Mouse (Mus musculus): Measurements from ENCODE around the gene Bbs2. TPM values are rescaled to one million over a fixed set of nuclear protein-coding genes. Genes with fewer than 3 reads are reported as not detected.

Gene Bbs2
- polyA plus RNA-seq, 1 experiment, result 21.5 TPM

- Histone ChIP-seq H3K4me3 (replicated peaks; ENCODE audit: extremely low read depth, low read depth, low read length) (no peak overlapping the region), H3K4me1 (ENCODE audit: control insufficient read depth, insufficient read depth, low read length) (no peaks in the 10 kb centered on the region)
- WGBS, result 87% methylated on average over 6 of the region's 6 CpGs
- TF ChIP-seq POLR2A (IDR thresholded peaks at IDR 0.05; ENCODE audit: borderline replicate concordance, extremely low read depth, low read depth, low read length) (no peak), CTCF (IDR thresholded peaks at IDR 0.05; ENCODE audit: insufficient read depth, low read length) (no peak)
- DNase-seq, result no peak
Measured at GRCm38 (mm10) chr8:94129133-94129789, 30.5 kb upstream of the Bbs2 start.

- no peaks in the 10 kb centered on the region for H3K4me1 ChIP-seq (ENCODE audit: control insufficient read depth, insufficient read depth, low read length)
- TF ChIP-seq CTCF (IDR thresholded peaks at IDR 0.05; ENCODE audit: insufficient read depth, low read length) (no peak), POLR2A (IDR thresholded peaks at IDR 0.05; ENCODE audit: borderline replicate concordance, extremely low read depth, low read depth, low read length) (no peak)
- H3K4me3 ChIP-seq (replicated peaks; ENCODE audit: extremely low read depth, low read depth, low read length), result no peak overlapping the region
- no peak for DNase-seq
- 72% methylated on average over 6 of the region's 6 CpGs for WGBS
Measured at GRCm38 (mm10) chr8:94127711-94128110, 29.0 kb upstream of the Bbs2 start.

GRCm38 (mm10) chr8:94122711-94123468 lies 24.2 kb upstream of the Bbs2 start:
- WGBS, result 46% methylated on average over 8 of the region's 8 CpGs
- TF ChIP-seq POLR2A (IDR thresholded peaks at IDR 0.05; ENCODE audit: borderline replicate concordance, extremely low read depth, low read depth, low read length), result no peak
- no peak for TF ChIP-seq CTCF (IDR thresholded peaks at IDR 0.05; ENCODE audit: insufficient read depth, low read length)

GRCm38 (mm10) chr8:94121625-94122024 lies 22.9 kb upstream of the Bbs2 start:
- Histone ChIP-seq H3K4me3 (replicated peaks; ENCODE audit: extremely low read depth, low read depth, low read length) (no peak overlapping the region), H3K4me1 (ENCODE audit: control insufficient read depth, insufficient read depth, low read length) (no peaks in the 10 kb centered on the region)
- no peak for DNase-seq
- TF ChIP-seq CTCF (IDR thresholded peaks at IDR 0.05; ENCODE audit: insufficient read depth, low read length) (no peak), POLR2A (IDR thresholded peaks at IDR 0.05; ENCODE audit: borderline replicate concordance, extremely low read depth, low read depth, low read length) (no peak)
- WGBS, result 84% methylated on average over 9 of the region's 9 CpGs

More at GRCm38 (mm10) chr8:94122711-94123468, 24.2 kb upstream of the Bbs2 start:
- Histone ChIP-seq H3K4me3 (replicated peaks; ENCODE audit: extremely low read depth, low read depth, low read length) (no peak overlapping the region), H3K4me1 (ENCODE audit: control insufficient read depth, insufficient read depth, low read length) (no peaks in the 10 kb centered on the region)
- DNase-seq, result no peak

- no peak for TF ChIP-seq CTCF (IDR thresholded peaks at IDR 0.05; ENCODE audit: insufficient read depth, low read length)
- TF ChIP-seq POLR2A (IDR thresholded peaks at IDR 0.05; ENCODE audit: borderline replicate concordance, extremely low read depth, low read depth, low read length), result no peak
- Histone ChIP-seq H3K4me1 (ENCODE audit: control insufficient read depth, insufficient read depth, low read length) (no peaks in the 10 kb centered on the region), H3K4me3 (replicated peaks; ENCODE audit: extremely low read depth, low read depth, low read length) (no peak overlapping the region)
- no peak for DNase-seq
- WGBS, result 25% methylated on average over 6 of the region's 6 CpGs
Measured at GRCm38 (mm10) chr8:94118776-94119430, 20.2 kb upstream of the Bbs2 start.

GRCm38 (mm10) chr8:94113972-94114371 lies 15.2 kb upstream of the Bbs2 start:
- Histone ChIP-seq H3K4me3 (replicated peaks; ENCODE audit: extremely low read depth, low read depth, low read length) (no peak overlapping the region), H3K4me1 (ENCODE audit: control insufficient read depth, insufficient read depth, low read length) (no peaks in the 10 kb centered on the region)
- no peak for TF ChIP-seq POLR2A (IDR thresholded peaks at IDR 0.05; ENCODE audit: borderline replicate concordance, extremely low read depth, low read depth, low read length)
- no peak for DNase-seq
- 87% methylated on average over 2 of the region's 2 CpGs for whole genome bisulfite sequencing

- no peak for DNase-seq
- TF ChIP-seq POLR2A (IDR thresholded peaks at IDR 0.05; ENCODE audit: borderline replicate concordance, extremely low read depth, low read depth, low read length) (no peak), CTCF (IDR thresholded peaks at IDR 0.05; ENCODE audit: insufficient read depth, low read length) (no peak)
- no peak overlapping the region for H3K4me3 ChIP-seq (replicated peaks; ENCODE audit: extremely low read depth, low read depth, low read length)
- 22% methylated on average over 1 of the region's 1 CpGs for WGBS
- H3K4me1 ChIP-seq (ENCODE audit: control insufficient read depth, insufficient read depth, low read length), result no peaks in the 10 kb centered on the region
Measured at GRCm38 (mm10) chr8:94113435-94113834, 14.7 kb upstream of the Bbs2 start.

GRCm38 (mm10) chr8:94110526-94111177 lies 11.9 kb upstream of the Bbs2 start:
- H3K4me3 ChIP-seq (replicated peaks; ENCODE audit: extremely low read depth, low read depth, low read length), result no peak overlapping the region
- DNase-seq, result no peak
- H3K4me1 ChIP-seq (ENCODE audit: control insufficient read depth, insufficient read depth, low read length), result no peaks in the 10 kb centered on the region
- WGBS, result 60% methylated on average over 6 of the region's 6 CpGs
- TF ChIP-seq POLR2A (IDR thresholded peaks at IDR 0.05; ENCODE audit: borderline replicate concordance, extremely low read depth, low read depth, low read length), result no peak
- TF ChIP-seq CTCF (IDR thresholded peaks at IDR 0.05; ENCODE audit: insufficient read depth, low read length), result no peak

- TF ChIP-seq CTCF (IDR thresholded peaks at IDR 0.05; ENCODE audit: insufficient read depth, low read length), result no peak
- TF ChIP-seq POLR2A (IDR thresholded peaks at IDR 0.05; ENCODE audit: borderline replicate concordance, extremely low read depth, low read depth, low read length), result no peak
- 75% methylated on average over 5 of the region's 5 CpGs for WGBS
- DNase-seq, result no peak
- H3K4me3 ChIP-seq (replicated peaks; ENCODE audit: extremely low read depth, low read depth, low read length), result no peak overlapping the region
- no peaks in the 10 kb centered on the region for H3K4me1 ChIP-seq (ENCODE audit: control insufficient read depth, insufficient read depth, low read length)
Measured at GRCm38 (mm10) chr8:94109835-94110234, 11.1 kb upstream of the Bbs2 start.

Data from lung, adult 2 months (tissue).